Mouse (Mus musculus) kidney, embryonic 14.5 days (tissue): ENCODE data around the gene Cadm4. TPM values are rescaled to one million over a fixed set of nuclear protein-coding genes. Genes with fewer than 3 reads are reported as not detected.
"Not testable (repeated sequence)": the region's sequence is repeated elsewhere in the genome, so short reads cannot be mapped to it uniquely, and the experiment has no call there.

ENCODE experiments used
- ATAC-seq: fragments of 200-750 bp; cut with Nextera tagmentation; 2 replicates; pipeline ENCODE4 v1.8.0; 2017; ENCODE audit warnings: moderate number of reproducible peaks, mild to moderate bottlenecking, moderate TSS enrichment, moderate library complexity; ENCODE audit not compliant: low FRiP score, low TSS enrichment
- H3K27ac ChIP-seq: fragments of 300-500 bp; sonication (generic); 2 replicates; pipeline ENCODE4 v1.5.1; 2014; ENCODE audit warnings: low read depth, mild to moderate bottlenecking, low read length, moderate library complexity, mixed read lengths
- H3K27me3 ChIP-seq: fragments of 300-500 bp; sonication (generic); 2 replicates; pipeline ENCODE4 v1.6.1; 2014; ENCODE audit warnings: mild to moderate bottlenecking, low read length; ENCODE audit not compliant: control insufficient read depth, insufficient read depth
- H3K36me3 ChIP-seq: fragments of 300-500 bp; sonication (generic); 2 replicates; pipeline ENCODE4 v1.6.1; 2014; ENCODE audit warnings: low read length, mixed read lengths; ENCODE audit not compliant: control insufficient read depth, insufficient read depth
- H3K4me1 ChIP-seq: fragments of 300-500 bp; sonication (generic); 2 replicates; pipeline ENCODE4 v1.6.1; 2014; ENCODE audit warnings: low read length, mixed read lengths; ENCODE audit not compliant: control insufficient read depth, insufficient read depth
- H3K4me2 ChIP-seq: fragments of 300-500 bp; sonication (generic); replicated peaks from 2 replicates; pipeline ENCODE4 v1.6.1; 2014; ENCODE audit warnings: low read depth, mild to moderate bottlenecking, low read length
- H3K4me3 ChIP-seq: fragments of 300-500 bp; sonication (generic); 2 replicates; pipeline ENCODE4 v1.5.1; 2014; ENCODE audit warnings: mild to moderate bottlenecking, low read length
- H3K9ac ChIP-seq: fragments of 300-500 bp; sonication (generic); 2 replicates; pipeline ENCODE4 v1.6.1; 2014; ENCODE audit warnings: low read depth, mild to moderate bottlenecking, low read length, moderate library complexity
- H3K9me3 ChIP-seq: fragments of 300-500 bp; sonication (generic); 2 replicates; pipeline ENCODE4 v1.6.1; 2016; ENCODE audit warnings: low read length; ENCODE audit not compliant: control insufficient read depth
- WGBS: fragments of 180-500 bp; shearing (Covaris S2); extraction: QIAGEN DNeasy Blood & Tissue Kit; methylation state at CpG from one replicate; pipeline ENCODE4 v1.1.7; 2014; 5-methylcytosine and 5-hydroxymethylcytosine counted together
- polyA plus RNA-seq: library from polyadenylated mRNA; unstranded; fragments of >200 nt; fragmentation: Nextera tagmentation; extraction: Ambion mirVana; gene quantifications from 2 replicates; pipeline ENCODE4 v1.2.1, GENCODE M21; 2014

Cadm4 gene
- polyA plus RNA-seq, 1 experiment from 2014 or later, result 1.5 TPM

DNA sequence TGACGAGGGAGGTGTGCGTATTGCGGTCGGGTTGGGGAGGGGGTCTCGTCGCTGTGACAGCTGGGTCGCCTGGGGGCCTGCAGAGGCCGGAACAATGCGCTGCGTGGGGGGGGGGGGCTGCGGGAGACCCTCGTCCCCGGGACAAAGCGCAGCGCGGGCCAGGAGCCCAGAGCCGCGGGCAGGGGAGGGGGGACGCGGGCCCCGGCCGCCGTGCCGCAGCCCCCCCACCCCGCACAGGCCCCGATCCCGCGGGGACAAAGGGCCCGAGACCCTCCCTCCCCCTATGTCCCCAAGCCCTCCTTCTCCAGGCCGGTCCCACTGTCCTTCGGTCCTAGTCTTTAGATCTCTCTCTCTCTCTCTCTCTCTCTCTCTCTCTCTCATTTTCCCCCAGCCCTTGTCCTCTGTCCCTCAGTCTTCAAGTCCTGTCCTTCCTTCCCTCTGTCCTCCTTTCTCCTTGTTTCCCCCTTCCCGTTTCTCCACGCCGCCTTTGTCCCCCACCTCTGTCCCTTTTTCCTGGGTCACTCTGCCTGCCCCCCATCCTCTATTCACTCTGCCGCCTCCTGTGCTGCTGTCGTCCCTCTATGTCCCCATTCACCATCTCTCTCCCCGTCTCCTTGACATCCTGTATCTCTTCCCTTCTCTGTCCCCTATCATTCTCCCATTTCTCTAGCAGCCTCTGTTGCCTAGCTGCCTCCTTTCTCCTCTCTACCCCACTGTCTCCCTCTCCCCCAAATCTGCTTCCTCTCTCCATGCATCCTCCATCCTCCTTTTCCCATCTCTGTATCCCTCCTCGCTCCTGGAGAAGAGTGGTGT is 591 bp downstream of the Cadm4 start:
- H3K9ac ChIP-seq, result peak overlapping the region; percentile 71
- H3K4me1 ChIP-seq, result peaks cover 17% of the 10 kb centered on the region; the same call in 1 of the 2 replicates
- ATAC-seq, result 0 out of 2 replicates have a peak, but pooled peaks have one; percentile 5
- H3K36me3 ChIP-seq, result no peaks in the 10 kb centered on the region
- H3K27ac ChIP-seq, result no peak overlapping the region
- H3K27me3 ChIP-seq, result peaks cover 4% of the 10 kb centered on the region; the same call in 1 of the 2 replicates
- peak overlapping the region; percentile 97 for H3K4me2 ChIP-seq
- WGBS, result 6% methylated on average over 11 of the region's 38 CpGs
- peak overlapping the region; percentile 61 for H3K4me3 ChIP-seq
- H3K9me3 ChIP-seq, result no peaks in the 10 kb centered on the region

DNA sequence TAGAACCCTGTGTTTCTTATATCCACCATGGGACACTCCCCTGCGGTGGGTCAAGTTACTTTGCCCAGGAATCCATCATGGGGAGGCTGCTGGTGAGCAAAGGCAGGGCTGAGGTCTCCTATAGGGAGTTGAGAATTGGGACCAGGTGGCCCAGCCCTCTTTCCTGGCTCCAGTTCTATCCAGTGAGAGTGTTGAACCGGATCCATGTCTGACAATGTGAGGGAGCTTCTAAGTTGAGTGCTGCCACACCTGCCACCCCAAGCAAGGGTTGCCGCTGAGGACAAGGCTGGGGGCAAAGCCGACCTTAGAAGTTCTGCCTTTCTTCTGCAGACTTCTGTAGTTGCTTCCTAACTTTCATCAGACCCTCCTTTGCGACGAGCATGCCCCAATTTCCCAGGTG is 1.5 kb downstream of the Cadm4 start:
- whole genome bisulfite sequencing, result 47% methylated on average over 6 of the region's 6 CpGs
- not testable (repeated sequence) for H3K27ac ChIP-seq, H3K27me3 ChIP-seq, H3K9ac ChIP-seq, ATAC-seq, H3K36me3 ChIP-seq, H3K4me3 ChIP-seq, H3K9me3 ChIP-seq
- Histone ChIP-seq H3K4me1 (peaks cover 17% of the 10 kb centered on the region; the same call in 1 of the 2 replicates), H3K4me2 (0 out of 2 replicates have a peak overlapping the region, but pooled peaks have one; percentile 97)

DNA sequence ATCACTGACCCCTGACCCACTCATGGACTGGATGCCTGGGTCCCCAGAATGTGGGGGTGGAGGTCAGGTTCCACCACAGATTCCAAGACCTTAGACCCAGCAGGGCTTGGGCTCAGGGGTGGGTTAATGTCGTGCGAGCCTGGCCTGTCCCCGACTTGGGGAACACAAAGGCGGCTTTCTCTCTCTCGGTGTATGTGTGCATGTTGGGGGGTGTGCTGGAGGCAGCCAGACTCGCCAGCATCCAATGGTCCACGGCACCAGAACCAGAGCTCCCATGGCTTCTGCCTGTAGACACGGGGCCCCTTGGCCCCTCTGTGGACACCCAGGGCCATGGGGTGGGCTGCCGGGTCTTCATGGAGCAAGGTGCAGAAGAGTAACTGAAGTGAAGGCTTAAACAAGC is 3.7 kb downstream of the Cadm4 start:
- Histone ChIP-seq H3K9me3 (no peaks in the 10 kb centered on the region), H3K36me3 (no peaks in the 10 kb centered on the region), H3K27ac (no peak overlapping the region), H3K27me3 (peaks cover 4% of the 10 kb centered on the region; the same call in 1 of the 2 replicates), H3K9ac (no peak overlapping the region), H3K4me2 (no peak overlapping the region), H3K4me1 (peaks cover 17% of the 10 kb centered on the region; the same call in 1 of the 2 replicates), H3K4me3 (no peak overlapping the region)
- ATAC-seq, result no peak
- 84% methylated on average over 9 of the region's 9 CpGs for WGBS

DNA sequence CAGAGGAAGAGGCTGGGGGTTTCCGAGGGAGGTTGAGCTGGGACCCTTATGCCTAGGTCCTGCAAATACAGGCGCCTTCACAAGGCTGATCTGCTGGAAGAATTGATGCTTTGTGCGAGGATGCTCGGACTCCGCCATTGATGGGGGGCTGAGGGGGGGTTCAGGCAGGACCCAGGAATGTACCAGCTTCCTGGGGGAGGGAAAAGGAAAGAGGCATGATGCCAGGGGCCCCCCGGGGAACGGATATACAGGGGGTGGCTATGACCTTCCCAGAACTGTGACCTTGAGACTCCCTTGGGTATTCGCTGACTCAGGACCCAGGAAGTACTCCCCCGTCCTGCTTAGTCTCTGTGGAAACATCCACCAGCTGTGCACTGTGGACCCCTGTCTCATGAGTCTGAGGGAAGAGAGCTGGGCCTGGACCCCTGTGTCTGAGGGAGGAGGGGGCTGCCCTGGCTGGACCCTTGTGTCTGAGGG is 4.9 kb downstream of the Cadm4 start:
- Histone ChIP-seq H3K9ac (no peak overlapping the region), H3K27ac (no peak overlapping the region), H3K4me3 (no peak overlapping the region), H3K27me3 (peaks cover 4% of the 10 kb centered on the region; the same call in 1 of the 2 replicates), H3K9me3 (no peaks in the 10 kb centered on the region), H3K4me1 (peaks cover 9% of the 10 kb centered on the region; the same call in 1 of the 2 replicates), H3K36me3 (no peaks in the 10 kb centered on the region), H3K4me2 (no peak overlapping the region)
- ATAC-seq, result peak; percentile 41; the same call in 1 of the 2 replicates
- 35% methylated on average over 9 of the region's 9 CpGs for WGBS

DNA sequence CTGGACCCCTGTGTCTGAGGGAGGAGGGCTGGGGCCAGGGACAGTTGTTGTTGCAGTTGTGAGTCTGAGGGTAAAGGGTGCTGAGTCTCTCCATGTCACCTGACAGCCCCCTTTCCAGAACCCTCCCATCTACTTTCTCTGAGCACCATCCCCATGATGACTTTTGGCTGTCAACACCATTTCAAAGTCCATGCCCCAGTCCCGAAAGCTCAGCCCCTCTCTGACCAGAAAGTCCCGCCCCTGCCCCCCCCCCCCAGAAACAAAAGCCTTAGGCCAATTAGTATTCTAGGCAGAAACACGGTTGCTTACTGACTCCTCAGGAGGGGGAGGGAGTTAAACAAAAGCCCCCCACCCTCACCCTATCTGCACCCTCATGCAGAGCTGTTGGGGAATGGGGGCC is 5.6 kb downstream of the Cadm4 start:
- Histone ChIP-seq H3K4me3 (no peak overlapping the region), H3K27me3 (peaks cover 4% of the 10 kb centered on the region; the same call in 1 of the 2 replicates), H3K9ac (no peak overlapping the region), H3K36me3 (no peaks in the 10 kb centered on the region), H3K9me3 (no peaks in the 10 kb centered on the region), H3K4me1 (peaks cover 9% of the 10 kb centered on the region; the same call in 1 of the 2 replicates), H3K27ac (no peak overlapping the region), H3K4me2 (no peak overlapping the region)
- no peak for ATAC-seq
- WGBS, result 31% methylated on average over 3 of the region's 3 CpGs

DNA sequence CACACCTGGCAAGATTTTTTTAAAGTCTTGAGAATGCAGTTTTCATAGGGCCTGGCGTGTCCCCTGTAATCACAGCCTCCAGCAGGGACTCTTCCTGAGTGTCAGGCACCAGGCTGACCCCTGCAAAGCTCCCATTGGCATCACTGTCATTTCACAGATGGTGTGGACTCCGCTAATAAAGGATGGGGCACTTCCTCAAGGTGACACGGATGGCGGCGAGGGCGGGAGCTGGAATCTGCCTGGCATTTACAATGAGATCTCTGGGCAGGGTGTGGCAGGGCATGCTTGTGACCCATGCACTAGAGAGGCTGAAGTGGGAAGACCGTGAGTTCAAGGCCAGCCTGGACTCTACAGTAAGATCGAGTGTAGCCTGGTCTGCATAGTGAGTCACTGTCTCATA is 6.5 kb downstream of the Cadm4 start:
- no peak overlapping the region for H3K27ac ChIP-seq
- H3K4me1 ChIP-seq, result peaks cover 9% of the 10 kb centered on the region; the same call in 1 of the 2 replicates
- no peaks in the 10 kb centered on the region for H3K9me3 ChIP-seq
- no peak overlapping the region for H3K4me2 ChIP-seq
- no peaks in the 10 kb centered on the region for H3K27me3 ChIP-seq
- no peaks in the 10 kb centered on the region for H3K36me3 ChIP-seq
- no peak for ATAC-seq
- WGBS, result 88% methylated on average over 8 of the region's 8 CpGs
- no peak overlapping the region for H3K9ac ChIP-seq
- no peak overlapping the region for H3K4me3 ChIP-seq

DNA sequence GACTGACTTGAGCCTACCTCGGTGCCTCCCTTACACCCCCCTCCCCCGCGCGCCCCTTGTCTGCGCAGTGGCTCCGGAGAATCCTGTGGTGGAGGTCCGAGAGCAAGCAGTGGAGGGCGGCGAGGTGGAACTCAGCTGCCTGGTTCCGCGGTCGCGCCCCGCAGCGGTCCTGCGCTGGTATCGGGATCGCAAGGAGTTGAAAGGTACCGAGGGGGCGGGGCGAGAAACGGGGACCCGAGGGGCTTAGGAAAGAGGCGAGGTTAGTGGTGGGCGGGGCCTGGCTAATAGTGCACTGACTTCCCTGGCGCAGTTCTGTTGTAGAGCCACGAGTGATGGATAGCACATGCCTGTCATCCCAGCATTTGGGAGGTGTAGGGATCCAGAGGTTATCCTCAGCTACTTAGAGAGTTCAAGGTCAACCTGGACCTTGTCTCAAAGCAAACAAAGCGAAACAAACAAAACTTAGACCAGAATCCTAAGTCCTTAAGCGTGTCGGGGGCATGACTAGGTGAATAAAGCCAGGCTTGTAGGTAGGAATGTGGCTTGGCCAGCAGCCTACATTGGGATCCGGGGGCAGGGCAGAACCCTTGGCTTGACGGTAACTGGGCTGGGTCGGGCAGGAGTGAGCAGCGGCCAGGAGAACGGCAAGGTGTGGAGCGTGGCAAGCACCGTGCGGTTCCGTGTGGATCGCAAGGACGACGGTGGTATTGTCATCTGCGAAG is 18.2 kb downstream of the Cadm4 start:
- 0 out of 2 replicates have a peak, but pooled peaks cover 3% of the 10 kb centered on the region for H3K9me3 ChIP-seq
- 10% methylated on average over 43 of the region's 43 CpGs for WGBS
- peaks cover 13% of the 10 kb centered on the region; the same call in 1 of the 2 replicates for H3K4me1 ChIP-seq
- H3K9ac ChIP-seq, result no peak overlapping the region
- H3K27me3 ChIP-seq, result peaks cover 17% of the 10 kb centered on the region
- H3K36me3 ChIP-seq, result no peaks in the 10 kb centered on the region
- H3K4me2 ChIP-seq, result peak overlapping the region; percentile 43
- ATAC-seq, result peak; percentile 77
- no peak overlapping the region; the same call in 1 of the 2 replicates for H3K27ac ChIP-seq
- H3K4me3 ChIP-seq, result peak overlapping the region; percentile 29

DNA sequence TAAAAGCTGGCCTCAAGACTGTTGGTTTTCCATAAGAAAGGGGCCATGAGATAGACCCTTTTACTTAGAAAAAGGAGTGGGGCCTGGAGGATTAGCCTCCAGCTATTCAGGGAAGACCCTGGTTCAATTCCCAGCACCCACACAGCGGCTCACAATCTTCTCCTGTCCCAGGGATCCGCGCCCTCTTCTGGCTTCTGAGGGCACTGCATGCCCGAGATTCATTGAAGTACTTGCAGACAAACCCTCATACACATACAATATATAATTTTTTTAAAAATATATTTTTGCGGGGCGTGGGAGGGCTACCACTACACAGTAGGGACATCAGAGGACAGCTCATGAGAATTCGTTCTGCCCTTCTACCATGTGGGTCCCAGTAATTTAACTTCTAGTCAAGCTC is 19.1 kb downstream of the Cadm4 start:
- H3K36me3 ChIP-seq, result no peaks in the 10 kb centered on the region
- H3K4me1 ChIP-seq, result peaks cover 18% of the 10 kb centered on the region; the same call in 1 of the 2 replicates
- no peak overlapping the region for H3K27ac ChIP-seq
- H3K9ac ChIP-seq, result no peak overlapping the region
- 0 out of 2 replicates have a peak, but pooled peaks cover 3% of the 10 kb centered on the region for H3K9me3 ChIP-seq
- no peak overlapping the region for H3K4me2 ChIP-seq
- no peak overlapping the region for H3K4me3 ChIP-seq
- H3K27me3 ChIP-seq, result peaks cover 17% of the 10 kb centered on the region
- no peak for ATAC-seq
- WGBS, result 42% methylated on average over 7 of the region's 7 CpGs
